In the genomic region with DNA sequence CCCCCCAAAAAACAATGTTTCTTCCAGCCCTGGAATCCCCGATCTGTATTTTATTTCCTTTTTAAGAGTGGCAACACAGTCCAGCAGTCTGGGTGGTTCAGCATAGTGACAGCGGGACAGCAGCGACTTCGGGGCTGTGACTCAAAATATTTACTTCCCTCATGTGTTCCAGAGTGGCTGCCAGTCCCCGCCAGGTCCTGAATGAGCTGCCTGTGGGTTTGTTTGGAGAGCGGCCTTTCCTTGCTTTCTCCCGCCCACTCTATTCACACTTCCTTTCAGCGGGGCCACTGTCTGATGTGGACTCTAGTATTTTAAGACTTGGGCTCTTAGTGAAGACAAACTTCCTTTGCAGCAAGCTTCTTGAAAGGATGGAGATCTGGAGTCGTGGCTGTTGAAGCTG, we compare ENCODE assay signal across 9 mouse cellular contexts. TPM values are rescaled to one million over a fixed set of nuclear protein-coding genes. Genes with fewer than 3 reads are reported as not detected.
DNase-seq lines count a peak whose midpoint lies in the region; ATAC-seq lines count a peak whose summit lies in the region.
"Had no signal": no experiment of that assay in that cellular context is flagged by ENCODE, and none has a peak within 500 bp of the region (broad histone marks: within the 10 kb centered on the region; RNA-seq: fewer than 3 reads in every experiment).

No protein-coding gene starts in this region.

- ATAC-seq in kidney, embryonic 14.5 days (ENCODE audit: low FRiP score, low TSS enrichment) = no peak
- ATAC-seq in megakaryocyte-erythroid progenitor cell, adult 5-6 weeks (replicated peaks; ENCODE audit: low FRiP score, low TSS enrichment, poor library complexity, severe bottlenecking) = 0 out of 2 replicates have a peak, but pooled peaks have one; percentile 42

- no peak overlapping the region for H3K4me2 ChIP-seq in kidney, embryonic 14.5 days (replicated peaks; ENCODE audit: low read depth, low read length)
- H3K4me2 ChIP-seq: liver, embryonic 15.5 days had no signal

- no peak overlapping the region for H3K27ac ChIP-seq in kidney, embryonic 14.5 days (ENCODE audit: low read depth, low read length)
- H3K27ac ChIP-seq: liver, embryonic 15.5 days had no signal

- H3K4me1 ChIP-seq in kidney, embryonic 14.5 days (ENCODE audit: control insufficient read depth, insufficient read depth, low read length) = peaks cover 27% of the 10 kb centered on the region

- H3K4me3 ChIP-seq in kidney, embryonic 14.5 days (ENCODE audit: low read length) = no peak overlapping the region
- H3K4me3 ChIP-seq: liver, embryonic 15.5 days had no signal

- H3K36me3 ChIP-seq in kidney, embryonic 14.5 days (ENCODE audit: control insufficient read depth, insufficient read depth, low read length) = peaks cover 13% of the 10 kb centered on the region
- H3K36me3 ChIP-seq: liver, embryonic 15.5 days had no signal

- peak; percentile 27 to 57 for DNase-seq in kidney, postnatal 25 days
- peak; percentile 34 for DNase-seq in embryo, embryonic 10.5 days (ENCODE audit: low spot score)
- peak; percentile 37 for DNase-seq in induced T-regulatory cell, adult 2 months (ENCODE audit: low read depth)
- DNase-seq in ovary, postnatal 14 days (ENCODE audit: low spot score) = no peak
- DNase-seq in gastrocnemius, postnatal 10 days = no peak
- DNase-seq in cerebellum, adult 8-10 months = no peak

- H3K9me3 ChIP-seq in kidney, embryonic 14.5 days (ENCODE audit: control insufficient read depth, low read length) = no peaks in the 10 kb centered on the region
- H3K9me3 ChIP-seq: liver, embryonic 15.5 days had no signal

- no peak overlapping the region for H3K9ac ChIP-seq in kidney, embryonic 14.5 days (ENCODE audit: low read depth, low read length)
- H3K9ac ChIP-seq: liver, embryonic 15.5 days had no signal

- whole genome bisulfite sequencing in kidney, embryonic 14.5 days = 38% methylated on average over 9 of the region's 9 CpGs

- no peaks in the 10 kb centered on the region for H3K27me3 ChIP-seq in kidney, embryonic 14.5 days (ENCODE audit: control insufficient read depth, insufficient read depth, low read length)
- H3K27me3 ChIP-seq: liver, embryonic 15.5 days had no signal

RNA-seq across cellular contexts. Expression of a gene that starts 18.0 kb away (rescaled TPM):
- polyA plus RNA-seq in kidney, embryonic 14.5 days (2014; fragmentation: Nextera tagmentation; extraction: Ambion mirVana) = 117 and 125 TPM in 2 replicates
- total RNA-seq in megakaryocyte-erythroid progenitor cell, adult 5-6 weeks (2014; fragmentation: Nextera tagmentation) = 8.1 and 13.8 TPM in 2 replicates
- total RNA-seq in megakaryocyte-erythroid progenitor cell, adult 5-6 weeks (2017) = 10.3 and 42.0 TPM in 2 replicates
- 10 to 100 TPM; 63.7 to 76.4 TPM for total RNA-seq in gastrocnemius, postnatal 10 days (2021)

Comparison
In these comparisons a context has a peak if more than half of its experiments do, and no peak if none do; other contexts are left out.
1. DNase-seq: peak in kidney, postnatal 25 days (2 of 2), embryo, embryonic 10.5 days (single experiment) and induced T-regulatory cell, adult 2 months (single experiment); none in ovary, postnatal 14 days (single experiment), gastrocnemius, postnatal 10 days (single experiment) and cerebellum, adult 8-10 months (single experiment).